Mouse (Mus musculus) embryonic fibroblast, embryonic 13.5 days (primary cell): ENCODE results near the gene Art3.

Experiments
- CTCF ChIP-seq: IDR thresholded peaks from 2 replicates; pipeline ENCODE4 v1.5.1; 2011; ENCODE audit warnings: mild to moderate bottlenecking, control low read depth, low read length, moderate library complexity, borderline replicate concordance; ENCODE audit not compliant: insufficient read depth
- POLR2A ChIP-seq: IDR thresholded peaks from 2 replicates; pipeline ENCODE4 v1.6.1; 2011; ENCODE audit warnings: low read depth, mild to moderate bottlenecking, control low read depth, low read length, moderate library complexity

- TF ChIP-seq CTCF (no peak), POLR2A (no peak)
Observed at GRCm38 (mm10) chr5:92386102-92386501, 54.5 kb downstream of the Art3 start.
